Mouse (Mus musculus) heart, postnatal 0 days (tissue): ENCODE data around the gene Pax7.

Experiments
- CTCF ChIP-seq: IDR thresholded peaks from 2 replicates; pipeline ENCODE4 v1.5.1; 2016; ENCODE audit warnings: antibody characterized with exemption, control low read depth, low read depth
- EP300 ChIP-seq: IDR thresholded peaks from 2 replicates; pipeline ENCODE4 v1.6.1; 2016; ENCODE audit warnings: antibody characterized with exemption, low read depth

DNA sequence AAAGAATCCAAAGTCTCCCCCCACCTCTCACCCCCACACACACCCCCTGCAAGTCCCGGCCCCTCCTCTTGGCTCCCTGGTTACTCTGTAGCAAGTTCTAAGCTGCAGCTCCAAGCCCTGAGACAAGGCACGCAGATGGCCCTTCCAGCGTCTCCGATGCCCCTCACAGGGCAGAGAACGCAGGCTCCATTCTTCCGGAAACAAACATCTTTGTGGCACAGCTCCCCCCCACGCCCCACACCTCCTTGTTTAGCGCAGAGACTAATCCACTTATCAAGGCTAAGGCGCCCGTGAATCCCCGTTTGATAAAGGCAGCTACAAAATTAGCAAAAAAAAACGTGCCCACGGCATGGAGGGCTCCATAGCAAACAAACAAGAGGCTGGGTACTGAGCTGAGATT is 71.4 kb downstream of the Pax7 start:
- no peak for TF ChIP-seq CTCF
- TF ChIP-seq EP300, result no peak
